Mouse (Mus musculus): ENCODE measurements around the gene Csf2ra. TPM values are rescaled to one million over a fixed set of nuclear protein-coding genes. Genes with fewer than 3 reads are reported as not detected.
"Not testable (repeated sequence)": the region's sequence is repeated elsewhere in the genome, so short reads cannot be mapped to it uniquely, and the experiment has no call there.

Csf2ra gene
- polyA plus RNA-seq, 1 experiment = 133 TPM

DNA sequence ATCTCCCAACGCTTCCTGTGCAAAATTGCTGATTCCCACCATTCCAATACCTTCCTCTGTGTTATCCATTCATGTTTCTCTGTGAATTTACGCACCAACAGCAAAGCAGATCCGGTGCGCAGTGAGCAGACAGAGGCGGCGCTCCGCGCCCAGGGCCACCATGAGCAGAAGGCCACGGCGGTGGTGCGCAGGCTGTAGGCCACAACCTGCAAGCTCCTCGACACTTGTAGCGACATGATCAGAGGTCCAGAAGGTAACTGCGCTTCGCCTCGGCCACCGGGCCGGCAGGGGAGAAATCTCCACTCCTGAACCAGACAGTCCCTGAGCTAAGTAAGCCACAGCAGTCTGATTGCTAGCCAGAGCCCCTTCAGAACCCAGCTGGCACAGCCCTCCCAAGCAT is 29.5 kb upstream of the Csf2ra start:
- Histone ChIP-seq H3K4me3 (ENCODE audit: insufficient read depth, low read length) (no peak overlapping the region), H3K27ac (ENCODE audit: insufficient read depth, low read length) (no peak overlapping the region), H3K4me1 (ENCODE audit: control insufficient read depth, insufficient read depth, low read length) (no peaks in the 10 kb centered on the region)
- TF ChIP-seq CTCF (IDR thresholded peaks at IDR 0.05; ENCODE audit: extremely low read depth, insufficient read depth, low read length) = no peak
- no peak for TF ChIP-seq POLR2A (IDR thresholded peaks at IDR 0.05; ENCODE audit: extremely low read depth, insufficient read depth, low read length)

DNA sequence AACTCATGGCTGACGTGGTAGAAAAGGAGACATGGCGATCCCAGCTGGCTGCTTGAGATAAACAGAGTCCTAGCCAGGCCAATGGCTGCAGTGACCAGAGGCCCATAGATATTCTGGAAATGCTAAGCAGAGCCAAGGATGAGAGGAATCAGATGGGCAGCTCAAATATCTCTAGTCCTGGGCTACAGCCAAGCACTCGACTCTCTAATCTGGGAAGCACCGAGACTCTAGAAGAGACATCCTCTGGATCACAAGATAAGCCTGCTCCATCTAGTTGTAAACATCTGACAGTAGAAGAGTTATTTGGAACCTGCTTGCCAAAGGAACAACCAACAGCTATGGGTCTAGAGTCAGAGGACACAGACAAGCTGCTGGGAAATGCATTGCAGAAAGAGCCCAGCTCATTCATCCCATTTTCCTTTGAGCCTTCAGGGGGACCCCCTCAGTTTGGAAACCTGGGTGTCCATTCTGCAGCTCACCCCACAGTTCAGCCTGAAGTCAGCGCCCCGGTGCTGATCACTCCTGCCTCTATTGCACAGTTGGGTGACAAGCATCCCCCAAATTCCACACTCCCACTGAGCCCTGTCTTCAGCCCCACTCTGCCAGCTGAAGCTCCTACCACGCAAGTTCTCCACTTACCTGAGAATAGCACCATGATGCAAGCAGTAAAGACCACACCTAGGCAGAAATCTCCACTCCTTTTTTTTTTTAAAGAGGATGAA is 28.1 kb upstream of the Csf2ra start:
- Histone ChIP-seq H3K4me1 (ENCODE audit: control insufficient read depth, insufficient read depth, low read length) (no peaks in the 10 kb centered on the region), H3K4me3 (ENCODE audit: insufficient read depth, low read length) (no peak overlapping the region), H3K27ac (ENCODE audit: insufficient read depth, low read length) (no peak overlapping the region)
- TF ChIP-seq CTCF (IDR thresholded peaks at IDR 0.05; ENCODE audit: extremely low read depth, insufficient read depth, low read length) (no peak), POLR2A (IDR thresholded peaks at IDR 0.05; ENCODE audit: extremely low read depth, insufficient read depth, low read length) (no peak)

DNA sequence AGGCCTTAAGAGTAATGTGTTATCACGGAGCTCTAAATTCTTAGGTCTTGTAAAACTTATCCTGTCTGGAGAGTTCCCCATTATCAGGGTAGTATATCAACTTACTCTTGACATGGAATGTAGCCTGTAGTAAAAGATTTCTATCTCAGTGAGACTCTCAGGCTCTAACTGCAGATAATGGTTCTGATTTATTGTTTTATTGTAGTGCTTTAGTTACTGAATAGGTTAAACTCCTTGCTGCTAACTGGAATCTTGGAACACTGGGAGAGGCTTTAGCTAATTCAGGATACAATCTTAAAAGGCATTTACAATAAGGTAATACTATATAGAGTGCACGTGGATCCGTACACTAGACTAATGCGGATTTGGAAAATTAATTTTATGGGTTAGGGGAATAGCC is 19.1 kb upstream of the Csf2ra start:
- not testable (repeated sequence) for H3K4me3 ChIP-seq (ENCODE audit: insufficient read depth, low read length); H3K4me1 ChIP-seq (ENCODE audit: control insufficient read depth, insufficient read depth, low read length); H3K27ac ChIP-seq (ENCODE audit: insufficient read depth, low read length)

DNA sequence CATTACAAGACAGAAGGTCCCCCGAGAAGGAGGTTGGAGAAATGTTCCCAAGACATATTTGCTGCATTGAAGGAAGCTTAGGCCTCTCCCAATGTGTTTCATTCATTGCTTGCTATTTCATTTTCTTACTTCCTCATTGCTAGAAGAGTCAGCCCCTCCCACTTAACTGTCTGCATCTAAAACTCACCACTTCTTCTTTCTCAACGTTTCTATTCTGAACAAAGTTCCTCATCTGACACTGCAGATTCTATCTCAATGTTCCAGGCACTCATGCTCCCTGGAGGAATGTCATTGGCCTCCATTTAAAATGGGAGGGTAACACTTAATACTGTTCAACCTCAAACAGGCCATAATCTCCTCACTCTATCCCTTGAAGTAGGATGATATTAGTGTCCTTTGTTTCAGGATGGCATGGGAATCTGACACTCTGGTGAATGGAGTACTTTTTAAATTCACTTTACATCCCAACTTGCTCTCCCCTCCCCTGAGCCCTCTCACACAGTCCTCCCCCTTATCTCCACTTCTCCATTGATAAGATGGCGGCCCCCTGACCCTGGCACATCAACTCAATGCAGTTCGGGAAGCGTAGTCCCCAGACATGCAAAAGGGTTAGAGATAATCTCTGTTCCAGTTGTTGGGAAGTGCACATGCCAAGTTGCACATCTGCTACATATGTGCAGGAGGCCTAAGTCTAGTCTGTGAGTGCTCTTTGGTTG is 16.6 kb upstream of the Csf2ra start:
- Histone ChIP-seq H3K4me1 (ENCODE audit: control insufficient read depth, insufficient read depth, low read length) (no peaks in the 10 kb centered on the region), H3K4me3 (ENCODE audit: insufficient read depth, low read length) (no peak overlapping the region), H3K27ac (ENCODE audit: insufficient read depth, low read length) (no peak overlapping the region)
- TF ChIP-seq POLR2A (IDR thresholded peaks at IDR 0.05; ENCODE audit: extremely low read depth, insufficient read depth, low read length) (no peak), CTCF (IDR thresholded peaks at IDR 0.05; ENCODE audit: extremely low read depth, insufficient read depth, low read length) (no peak)

DNA sequence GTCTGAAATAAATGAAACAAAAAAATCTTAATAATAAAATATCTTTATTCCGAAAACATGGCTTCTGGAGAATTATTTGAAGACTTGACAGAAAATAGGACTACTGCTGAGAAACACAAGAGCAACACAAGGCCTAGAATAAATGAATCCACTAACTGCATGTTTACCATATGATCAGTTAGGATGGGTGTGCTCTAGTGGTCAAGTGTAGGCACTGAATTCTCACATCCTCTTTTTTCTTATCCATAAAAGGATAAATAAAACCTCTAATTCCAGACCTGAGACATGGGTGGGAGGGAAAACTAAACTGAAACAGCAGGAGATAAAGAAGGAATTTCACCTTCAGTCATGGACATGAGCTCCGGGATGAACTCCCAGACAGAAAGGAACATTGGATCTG is 9.7 kb upstream of the Csf2ra start:
- Histone ChIP-seq H3K4me1 (ENCODE audit: control insufficient read depth, insufficient read depth, low read length) (no peaks in the 10 kb centered on the region), H3K27ac (ENCODE audit: insufficient read depth, low read length) (no peak overlapping the region), H3K4me3 (ENCODE audit: insufficient read depth, low read length) (no peak overlapping the region)
- no peak for TF ChIP-seq CTCF (IDR thresholded peaks at IDR 0.05; ENCODE audit: extremely low read depth, insufficient read depth, low read length)
- no peak for TF ChIP-seq POLR2A (IDR thresholded peaks at IDR 0.05; ENCODE audit: extremely low read depth, insufficient read depth, low read length)

DNA sequence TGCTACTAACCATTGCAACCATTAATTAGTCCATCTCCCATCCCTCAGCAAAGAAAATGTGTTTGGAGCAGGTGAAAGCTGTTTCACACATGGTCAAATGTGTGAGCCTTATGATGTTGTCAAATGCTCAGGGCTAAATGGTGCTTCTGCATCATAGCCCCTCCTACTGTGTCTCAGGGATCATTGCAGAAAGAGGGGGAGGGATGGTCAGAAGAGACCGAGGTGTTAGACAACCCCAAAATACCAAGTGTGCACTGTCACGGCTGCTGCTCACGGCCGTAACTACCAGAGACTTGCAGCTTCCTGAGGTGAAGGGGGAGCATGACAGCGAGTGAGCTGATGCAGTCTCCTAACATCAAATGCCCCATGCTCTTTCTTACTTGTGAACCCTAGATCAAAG is 6.3 kb upstream of the Csf2ra start:
- Histone ChIP-seq H3K4me3 (ENCODE audit: insufficient read depth, low read length) (no peak overlapping the region), H3K4me1 (ENCODE audit: control insufficient read depth, insufficient read depth, low read length) (no peaks in the 10 kb centered on the region), H3K27ac (ENCODE audit: insufficient read depth, low read length) (no peak overlapping the region)
- TF ChIP-seq CTCF (IDR thresholded peaks at IDR 0.05; ENCODE audit: extremely low read depth, insufficient read depth, low read length) (no peak), POLR2A (IDR thresholded peaks at IDR 0.05; ENCODE audit: extremely low read depth, insufficient read depth, low read length) (no peak)

DNA sequence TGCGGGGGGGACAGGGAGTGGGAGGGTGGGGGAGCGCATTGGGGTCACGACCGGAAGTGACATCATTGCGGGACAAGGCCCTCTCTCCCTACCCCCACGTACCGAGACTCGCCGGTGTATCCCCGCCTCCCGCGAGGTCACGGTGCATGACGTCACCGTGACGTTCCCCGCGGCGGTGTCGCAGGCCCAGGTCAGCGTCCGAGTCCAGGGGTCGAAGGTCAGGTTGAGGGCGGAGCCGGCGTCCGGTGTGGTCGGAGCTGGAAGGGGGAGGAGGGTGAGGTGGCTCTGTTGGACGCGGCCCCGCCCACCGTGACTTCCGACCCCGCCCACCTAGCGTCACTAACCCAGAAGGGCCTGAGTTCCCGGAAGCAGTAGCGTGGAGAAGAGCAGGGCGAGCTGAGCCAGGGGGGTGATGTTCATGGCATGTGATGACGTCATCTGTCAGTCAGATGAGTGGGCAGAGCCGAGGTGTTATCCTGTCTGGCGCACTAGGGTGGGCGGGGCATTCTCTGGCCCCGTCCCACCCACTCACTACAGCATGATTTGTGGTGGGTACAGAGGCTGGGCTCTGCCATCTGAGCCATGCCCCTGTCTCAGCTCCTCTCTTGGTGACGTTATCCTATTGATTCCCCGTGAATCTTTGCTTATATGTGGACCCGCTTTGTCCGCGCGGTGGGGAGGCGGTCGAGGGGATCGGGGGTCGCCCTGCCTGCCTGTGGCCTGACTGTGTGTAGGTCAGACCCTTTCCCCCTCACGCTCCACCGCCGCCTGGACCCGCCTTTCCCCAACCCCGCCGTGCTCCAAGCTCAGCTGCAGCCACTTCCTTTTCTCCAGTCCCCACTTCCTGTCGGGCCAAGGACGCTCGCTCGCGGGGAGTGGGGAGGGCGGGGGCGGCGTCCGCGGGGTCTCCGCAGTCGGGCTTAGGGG is 1.0 kb downstream of the Csf2ra start:
- peak overlapping the region; percentile 37 for H3K27ac ChIP-seq (ENCODE audit: insufficient read depth, low read length)
- H3K4me1 ChIP-seq (ENCODE audit: control insufficient read depth, insufficient read depth, low read length) = no peaks in the 10 kb centered on the region
- TF ChIP-seq CTCF (IDR thresholded peaks at IDR 0.05; ENCODE audit: extremely low read depth, insufficient read depth, low read length) = no peak
- peak; percentile 19; the same call in 1 of the 2 replicates for TF ChIP-seq POLR2A (IDR thresholded peaks at IDR 0.05; ENCODE audit: extremely low read depth, insufficient read depth, low read length)

DNA sequence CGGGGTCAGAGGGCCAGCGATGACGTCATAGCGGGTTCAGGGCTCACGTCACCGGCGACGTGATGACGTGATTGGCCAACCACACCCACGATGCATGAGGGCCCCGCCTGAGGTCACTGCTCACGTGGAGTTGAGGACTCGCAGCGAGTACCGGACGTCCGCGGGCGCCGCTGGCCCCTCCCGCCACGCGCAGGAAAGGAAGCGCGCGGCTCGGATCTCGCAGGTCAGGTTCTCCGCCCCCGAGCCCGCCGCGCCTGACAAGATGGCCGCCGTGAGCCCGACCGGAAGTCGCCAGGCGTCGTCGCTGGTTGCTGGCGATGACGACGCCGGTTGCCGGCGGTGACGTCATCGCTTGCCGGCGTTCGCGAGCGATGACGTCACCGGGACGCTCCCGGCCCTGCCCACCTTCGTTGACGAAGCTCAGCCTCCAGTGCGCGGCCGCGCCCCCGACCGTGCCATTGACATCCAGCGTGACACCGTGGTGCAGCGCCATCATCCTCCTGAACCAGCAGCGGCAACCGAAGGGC is 1.8 kb downstream of the Csf2ra start:
- H3K27ac ChIP-seq (ENCODE audit: insufficient read depth, low read length) = peak overlapping the region; percentile 37
- H3K4me1 ChIP-seq (ENCODE audit: control insufficient read depth, insufficient read depth, low read length) = no peaks in the 10 kb centered on the region
- TF ChIP-seq POLR2A (IDR thresholded peaks at IDR 0.05; ENCODE audit: extremely low read depth, insufficient read depth, low read length) (no peak), CTCF (IDR thresholded peaks at IDR 0.05; ENCODE audit: extremely low read depth, insufficient read depth, low read length) (no peak)
- peak overlapping the region; percentile 85 for H3K4me3 ChIP-seq (ENCODE audit: insufficient read depth, low read length)

More for the DNA sequence above, 1.0 kb downstream of the Csf2ra start:
- peak overlapping the region; percentile 85 for H3K4me3 ChIP-seq (ENCODE audit: insufficient read depth, low read length)

Measured in cortical plate, adult 2 months (tissue).